Mouse (Mus musculus) adrenal gland, postnatal 4 days (tissue): ENCODE measurements around the gene Dnajb13. TPM values are rescaled to one million over a fixed set of nuclear protein-coding genes. Genes with fewer than 3 reads are reported as not detected.
"Not testable (repeated sequence)": the region's sequence is repeated elsewhere in the genome, so short reads cannot be mapped to it uniquely, and the experiment has no call there.

ENCODE experiments used
- DNase-seq, 2 experiments: peaks; one replicate each; pipeline ENCODE4 v3.0.0; 2021 to 2022; ENCODE audit warnings: low spot score in 2 of 2, mixed read lengths in 2 of 2
- total RNA-seq, 2 experiments: library from RNA; stranded (reverse); gene quantifications; 2 replicates each; pipeline ENCODE4 v1.2.3; 2021

Dnajb13 gene
- total RNA-seq, 2 experiments from 2014 or later: 0.23 TPM; not detected in 1

DNA sequence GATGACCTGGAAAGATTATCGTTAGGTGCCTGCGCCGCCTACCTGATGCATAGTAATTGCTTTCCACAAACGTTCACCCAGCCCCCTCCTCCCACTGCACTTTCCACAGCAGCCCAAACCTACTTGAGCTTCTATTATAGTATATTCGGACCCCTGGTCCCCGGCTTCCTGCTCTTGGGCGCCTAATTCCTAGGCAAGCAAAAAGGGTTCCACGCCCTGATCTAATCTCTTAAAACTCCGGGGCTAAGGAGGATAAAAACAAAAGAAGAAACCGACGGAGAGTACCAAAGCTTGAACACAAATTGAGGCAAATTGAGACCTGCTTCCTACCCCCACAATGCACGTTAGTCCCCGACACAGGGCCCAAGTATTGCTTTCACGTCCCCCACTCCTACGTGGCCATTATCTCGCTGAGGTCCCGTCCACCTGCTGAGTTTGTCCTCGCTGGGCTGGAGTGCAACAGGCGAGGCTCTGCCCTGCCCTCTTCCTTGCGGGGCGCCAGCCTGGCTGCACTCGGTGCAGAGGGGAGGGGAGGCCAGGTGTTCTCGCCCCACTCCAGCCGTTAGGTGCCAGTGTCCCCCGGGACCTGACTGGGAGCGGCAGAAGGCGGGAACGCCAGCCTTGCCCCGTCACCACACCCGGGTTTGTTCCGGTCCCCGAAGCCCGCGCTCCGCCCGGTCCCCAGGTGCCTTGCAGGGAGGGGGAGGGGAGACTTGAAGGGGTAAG, 22.2 kb downstream of the Dnajb13 start:
- DNase-seq: no peak

GRCm38 (mm10) chr7:100488474-100489048, 26.2 kb downstream of the Dnajb13 start:
- DNase-seq: no peak

- DNase-seq: no peak
Measured at GRCm38 (mm10) chr7:100487301-100487700, 27.5 kb downstream of the Dnajb13 start.

DNA sequence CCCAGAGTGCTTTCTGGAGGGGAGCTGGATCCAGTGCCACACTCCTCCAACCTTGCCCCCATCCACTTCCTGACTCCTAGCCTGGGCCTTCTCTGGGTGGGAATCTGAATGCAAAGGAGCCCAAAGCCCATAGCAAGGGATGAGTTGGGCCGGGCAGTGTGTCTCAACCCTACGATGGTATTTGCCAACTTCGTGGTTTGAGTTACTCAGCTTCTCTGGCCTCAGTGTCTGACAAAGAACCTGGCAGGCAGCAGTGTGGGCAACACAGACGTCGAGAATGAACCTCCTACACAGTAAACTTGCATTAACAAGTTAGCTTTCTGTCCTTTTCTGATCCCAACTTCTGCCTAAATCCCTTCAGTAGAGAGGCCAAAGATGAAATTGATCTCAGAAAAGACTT, 30.3 kb downstream of the Dnajb13 start:
- no peak for DNase-seq

GRCm38 (mm10) chr7:100482046-100482445, 32.7 kb downstream of the Dnajb13 start:
- DNase-seq: not testable (repeated sequence)

DNA sequence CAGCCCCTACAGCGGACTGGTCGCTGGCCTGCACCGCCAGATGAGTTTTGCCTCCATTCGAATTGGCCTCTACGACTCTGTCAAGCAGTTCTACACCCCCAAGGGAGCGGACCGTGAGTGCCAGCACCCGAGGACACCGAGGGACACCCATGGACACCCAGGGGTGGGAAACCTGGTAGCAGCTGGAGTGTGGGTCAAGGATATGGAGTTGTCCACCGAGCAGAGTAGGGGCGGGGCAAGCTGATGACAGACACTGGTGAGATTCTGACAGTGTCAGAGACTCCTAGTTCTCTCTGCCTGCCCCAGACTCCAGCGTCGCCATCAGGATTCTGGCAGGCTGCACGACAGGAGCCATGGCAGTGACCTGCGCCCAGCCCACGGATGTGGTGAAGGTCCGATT, 34.6 kb downstream of the Dnajb13 start:
- no peak for DNase-seq

DNA sequence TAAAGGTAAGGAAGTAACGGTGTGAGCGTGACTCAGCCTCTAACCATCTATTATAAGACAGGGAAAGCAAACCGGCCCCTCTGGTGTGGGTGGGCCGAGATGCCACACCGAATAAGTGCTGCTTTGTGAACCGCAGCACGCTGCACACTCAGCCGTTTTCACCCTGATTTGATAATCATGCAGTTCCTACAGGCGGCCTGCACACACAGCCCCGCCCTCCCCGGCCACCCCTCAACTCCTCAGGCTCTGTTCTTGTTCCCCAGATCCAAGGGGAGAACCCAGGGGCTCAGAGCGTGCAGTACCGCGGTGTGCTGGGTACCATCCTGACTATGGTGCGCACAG, 35.0 kb downstream of the Dnajb13 start:
- no peak for DNase-seq

- DNase-seq: no peak
Measured at GRCm38 (mm10) chr7:100479100-100479822, 35.5 kb downstream of the Dnajb13 start.

DNA sequence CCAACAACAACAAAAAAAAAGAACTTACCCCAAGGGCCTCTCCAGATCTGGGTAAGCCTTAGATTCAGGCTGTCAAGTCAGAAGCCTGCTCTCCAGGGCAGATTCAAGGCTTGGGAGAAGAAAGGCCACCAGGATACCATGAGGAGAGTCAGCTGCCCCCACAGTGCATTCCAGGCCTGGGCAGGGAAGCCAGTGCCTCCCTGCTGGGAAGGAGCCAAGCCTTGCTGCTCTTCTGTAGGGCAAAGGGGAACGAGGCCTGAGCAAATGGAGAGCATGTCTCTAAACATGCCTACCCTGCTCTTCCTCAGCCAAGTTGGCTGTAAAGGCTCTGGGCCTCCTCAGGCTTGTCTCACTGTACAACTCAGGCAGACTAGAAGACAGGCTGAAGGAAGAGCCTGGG, 40.1 kb downstream of the Dnajb13 start:
- DNase-seq: no peak

DNA sequence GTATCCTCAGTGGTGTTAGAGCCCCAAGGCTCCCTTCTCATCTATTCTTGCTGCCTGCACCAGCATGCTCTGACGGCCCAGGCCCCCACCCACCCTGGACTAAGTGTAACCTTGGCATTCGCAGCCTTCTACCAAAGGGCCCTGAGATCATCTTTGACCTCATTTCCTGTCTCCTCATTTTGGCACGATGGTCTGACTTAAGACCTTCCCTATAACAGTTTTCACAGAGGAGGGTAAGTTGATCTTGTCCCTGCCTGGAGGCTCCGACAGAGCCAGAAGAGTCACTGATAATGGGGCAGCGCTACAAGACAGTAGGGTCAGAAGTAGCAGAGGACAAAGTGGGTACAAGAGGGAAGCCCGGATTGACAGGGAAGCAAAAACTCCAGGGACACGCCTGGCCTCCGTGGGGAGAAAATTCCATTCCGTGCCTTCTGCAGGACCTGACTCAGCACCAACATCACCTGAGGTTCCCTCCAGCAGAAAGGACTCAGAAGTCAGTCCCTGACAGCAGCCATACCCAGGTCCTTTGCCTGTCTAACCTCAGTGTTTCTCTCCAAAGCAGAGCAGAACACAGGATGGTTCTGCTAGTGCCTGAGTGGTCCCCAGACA, 40.8 kb downstream of the Dnajb13 start:
- DNase-seq: no peak

DNA sequence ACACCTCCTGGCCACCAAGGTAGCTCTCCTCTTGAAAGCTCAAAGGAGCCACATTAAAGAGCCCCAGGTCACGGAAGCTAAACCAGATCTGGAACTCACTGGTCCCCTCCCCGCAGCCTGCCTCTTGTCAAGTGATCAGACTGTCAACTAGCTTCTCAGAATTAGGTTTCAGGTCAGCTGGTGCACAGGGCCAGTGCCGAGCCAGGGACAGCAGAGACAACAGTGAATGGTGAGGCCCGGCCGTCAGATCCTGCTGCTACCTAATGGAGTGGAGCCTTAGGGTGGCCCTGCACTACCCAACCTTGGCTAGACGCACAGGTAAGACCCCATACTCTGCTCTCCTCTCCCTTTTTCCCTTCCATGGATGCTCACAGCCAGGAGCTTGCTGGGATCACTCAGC, 42.0 kb downstream of the Dnajb13 start, which contains the start of gene Ucp3:
TSS of gene Ucp3 (plus strand) at position 214 of the 400 bp plus-strand sequence.
- DNase-seq: no peak

DNA sequence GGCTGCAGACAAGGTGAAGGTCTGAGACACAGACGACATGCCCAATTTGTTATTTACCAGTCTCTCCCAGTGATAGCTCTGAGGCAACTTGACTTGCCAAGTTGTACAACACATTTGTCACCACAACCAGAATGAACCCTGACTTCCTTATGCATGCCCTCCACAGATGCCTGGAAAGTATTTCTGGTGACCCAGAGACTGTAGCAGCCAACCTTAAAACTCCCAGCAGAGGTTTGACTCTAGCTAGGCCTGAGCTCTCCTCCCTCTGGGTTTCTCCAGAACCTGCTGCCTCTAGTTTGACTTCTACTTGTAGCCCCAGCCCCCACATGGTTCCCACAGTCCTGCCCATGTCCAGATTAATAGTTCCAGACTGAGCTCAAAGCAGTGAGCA, 43.4 kb downstream of the Dnajb13 start:
- no peak for DNase-seq

DNA sequence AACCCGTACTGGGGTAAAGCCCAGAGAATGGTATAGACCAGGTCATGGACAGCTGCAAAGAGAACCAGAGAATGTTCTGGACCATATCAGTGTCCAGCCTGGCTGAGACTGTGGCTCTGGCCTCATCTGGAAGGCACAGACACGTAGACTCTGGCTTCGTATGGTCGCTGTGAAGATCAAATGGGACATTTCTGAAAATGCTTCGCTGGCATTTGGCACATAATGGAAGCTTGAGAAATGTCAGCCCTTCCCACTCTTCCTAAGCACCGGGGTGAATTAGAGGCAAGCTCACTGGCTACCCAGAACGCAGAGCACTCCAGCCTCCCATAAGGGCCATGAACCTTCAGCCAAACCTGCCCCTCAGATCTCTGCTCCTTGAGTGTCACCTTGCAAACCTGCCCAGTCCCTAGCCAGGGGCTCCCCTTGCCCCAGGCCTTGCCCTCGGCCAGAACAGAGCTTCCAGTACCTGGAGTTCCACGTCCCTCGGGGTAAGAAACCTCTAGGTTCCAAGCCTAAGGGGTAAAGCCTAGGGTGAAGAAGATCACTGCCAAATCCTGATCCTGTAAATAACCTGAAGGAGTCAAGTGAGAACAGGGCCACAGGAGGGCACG, 43.9 kb downstream of the Dnajb13 start:
- no peak for DNase-seq

- no peak for DNase-seq
Measured at GRCm38 (mm10) chr7:100469502-100469901, 45.3 kb downstream of the Dnajb13 start.

- no peak for DNase-seq
Measured at GRCm38 (mm10) chr7:100468761-100469160, 46.0 kb downstream of the Dnajb13 start.

- DNase-seq: no peak
Measured at GRCm38 (mm10) chr7:100466781-100467510, 47.8 kb downstream of the Dnajb13 start.

DNA sequence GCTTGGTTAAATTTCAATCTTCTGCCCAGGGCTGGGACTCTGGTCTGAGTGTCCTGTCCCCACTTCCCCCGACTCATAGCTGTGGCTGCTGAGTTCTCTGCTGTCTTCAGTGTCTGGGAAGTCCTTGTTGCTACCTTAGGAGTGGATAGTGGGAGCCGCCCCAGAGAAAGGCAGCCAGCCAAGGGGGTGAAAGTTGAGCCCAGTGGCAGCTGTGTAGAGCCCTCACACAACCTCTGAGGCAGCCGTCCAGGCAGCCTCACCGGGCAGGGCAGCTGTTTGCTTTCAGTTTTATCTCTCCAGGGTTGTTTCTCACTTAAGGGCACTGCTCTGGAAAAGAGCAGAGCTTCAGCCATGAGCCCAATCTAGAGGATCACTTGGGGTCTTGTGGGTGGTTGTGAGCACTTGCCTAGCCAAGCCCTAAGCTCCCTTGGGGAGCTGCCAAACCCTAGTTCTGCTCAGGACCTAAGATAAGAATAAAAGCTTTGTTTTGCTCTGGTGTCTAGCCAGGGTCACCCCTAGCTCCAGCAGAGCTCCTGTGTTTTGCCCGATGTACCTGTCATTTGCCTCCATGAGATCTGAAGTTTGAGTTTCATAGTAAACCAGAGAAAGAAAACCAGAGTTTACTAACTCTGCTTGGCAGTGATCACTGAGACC, 49.0 kb downstream of the Dnajb13 start:
- DNase-seq: peak; percentile 39 to 55

GRCm38 (mm10) chr7:100465248-100465647, 49.5 kb downstream of the Dnajb13 start:
- DNase-seq: no peak

GRCm38 (mm10) chr7:100464248-100464647, 50.5 kb downstream of the Dnajb13 start:
- DNase-seq: no peak

DNA sequence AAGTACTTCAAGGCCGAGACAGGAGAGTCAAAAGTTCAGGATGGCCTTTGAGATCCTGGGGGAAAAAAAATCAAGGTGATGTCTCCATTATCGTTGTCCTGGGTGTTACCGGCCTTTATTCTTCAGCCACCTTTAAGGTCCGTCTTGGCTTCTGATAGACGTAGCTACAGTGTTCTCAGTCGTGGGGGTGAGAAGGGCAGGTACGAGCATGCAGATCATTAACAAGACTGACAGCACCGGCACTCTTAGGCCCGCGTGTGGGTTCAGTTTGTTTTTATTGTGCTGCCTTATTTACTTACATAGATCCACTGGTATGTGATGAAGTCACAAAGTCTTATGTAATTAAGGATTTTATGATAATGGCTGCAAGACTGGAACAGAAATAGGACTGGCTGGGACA, 51.0 kb downstream of the Dnajb13 start:
- no peak for DNase-seq
